17 mouse cellular contexts compared by ENCODE assay signal in the genomic region with DNA sequence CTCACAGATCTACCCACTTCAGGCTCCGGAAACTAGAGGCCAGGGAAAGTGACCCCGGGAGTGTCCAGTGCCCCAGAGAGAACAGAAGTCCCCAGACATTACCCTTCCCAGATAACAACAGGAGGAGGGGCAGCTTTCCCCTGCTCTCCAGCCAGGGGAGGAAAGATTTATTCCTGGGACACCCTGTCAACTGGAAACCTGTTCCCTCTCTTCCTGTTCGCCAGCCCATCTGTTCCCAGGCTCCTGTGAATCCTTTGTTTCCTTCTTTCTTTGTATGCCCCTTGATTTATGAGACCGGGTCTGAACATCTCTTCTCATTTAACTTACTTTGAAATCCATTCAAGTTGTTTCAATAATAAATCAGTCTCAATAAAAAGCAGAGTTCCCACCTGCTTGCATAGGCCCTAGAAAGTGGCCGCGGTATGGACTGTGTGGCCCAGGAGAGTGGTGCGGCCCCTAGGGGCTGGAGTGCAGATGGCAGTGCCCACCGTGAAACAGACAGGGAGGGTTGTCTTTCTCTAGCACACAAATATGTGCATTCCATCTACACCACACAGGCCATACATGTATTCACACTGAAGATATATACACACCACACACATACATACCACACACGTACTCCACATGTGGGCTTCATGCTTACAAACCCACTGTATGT. TPM values are rescaled to one million over a fixed set of nuclear protein-coding genes. Genes with fewer than 3 reads are reported as not detected.
A peak's percentile ranks its signal among the peaks of the same experiment; 100 is the strongest.
DNase-seq lines count a peak whose midpoint lies in the region; ATAC-seq and TF ChIP-seq lines count a peak whose summit lies in the region.
"Had no signal": no experiment of that assay in that cellular context is flagged by ENCODE, and none has a peak within 500 bp of the region (broad histone marks: within the 10 kb centered on the region; RNA-seq: fewer than 3 reads in every experiment).

No protein-coding gene starts in this region.

- no peak; the same call in 1 of the 2 replicates for TF ChIP-seq CTCF in kidney, adult 2 months (conservative IDR thresholded peaks at IDR 0.05; ENCODE audit: insufficient read depth, insufficient read length, low read depth, low read length)
- TF ChIP-seq CTCF in brain, embryonic 14.5 days (IDR thresholded peaks at IDR 0.05; ENCODE audit: borderline replicate concordance, extremely low read depth, insufficient read depth, insufficient read length): peak; percentile 42; the same call in 1 of the 2 replicates
- 0 out of 2 replicates have a peak, but pooled peaks have one; percentile 26 for TF ChIP-seq CTCF in forebrain, postnatal 0 days (IDR thresholded peaks at IDR 0.05; ENCODE audit: low read depth)

- no peak overlapping the region for H3K4me3 ChIP-seq in kidney, embryonic 15.5 days (replicated peaks)
- no peak overlapping the region for H3K4me3 ChIP-seq in kidney, adult 2 months (ENCODE audit: insufficient read depth, low read depth, low read length)
- H3K4me3 ChIP-seq in forebrain, postnatal 0 days (ENCODE audit: low read depth, low read length): no peak overlapping the region
- no peak overlapping the region for H3K4me3 ChIP-seq in limb, embryonic 10.5 days
- no peak overlapping the region for H3K4me3 ChIP-seq in liver, embryonic 12.5 days
- H3K4me3 ChIP-seq: heart, embryonic 10.5 days; limb, embryonic 15.5 days had no signal

- H3K4me2 ChIP-seq in kidney, embryonic 15.5 days: no peak overlapping the region
- H3K4me2 ChIP-seq in forebrain, postnatal 0 days (ENCODE audit: low read depth): no peak overlapping the region
- H3K4me2 ChIP-seq in liver, embryonic 12.5 days: no peak overlapping the region
- H3K4me2 ChIP-seq: limb, embryonic 15.5 days had no signal

- 28% methylated on average over 9 of the region's 9 CpGs for WGBS in kidney, embryonic 15.5 days
- WGBS in kidney, adult 2 months: 39% methylated on average over 9 of the region's 9 CpGs
- 61% methylated on average over 9 of the region's 9 CpGs for WGBS in forebrain, postnatal 0 days
- WGBS in limb, embryonic 10.5 days: 52% methylated on average over 9 of the region's 9 CpGs
- WGBS in liver, embryonic 12.5 days (ENCODE audit: insufficient replicate concordance): 65% methylated on average over 9 of the region's 9 CpGs

- peaks cover 35% of the 10 kb centered on the region for H3K27me3 ChIP-seq in kidney, embryonic 15.5 days
- H3K27me3 ChIP-seq in kidney, adult 2 months (replicated peaks; ENCODE audit: control insufficient read depth, insufficient read depth, low read length): no peaks in the 10 kb centered on the region
- H3K27me3 ChIP-seq in forebrain, postnatal 0 days (ENCODE audit: insufficient read depth, low read length): no peaks in the 10 kb centered on the region; the same call in none of the 2 replicates
- H3K27me3 ChIP-seq in limb, embryonic 10.5 days (ENCODE audit: low read depth, poor library complexity, severe bottlenecking): peaks cover 38% of the 10 kb centered on the region
- H3K27me3 ChIP-seq in liver, embryonic 12.5 days (replicated peaks): peaks cover 36% of the 10 kb centered on the region

- peak; percentile 79 for ATAC-seq in kidney, embryonic 15.5 days (replicated peaks; ENCODE audit: low FRiP score)
- no peak for ATAC-seq in forebrain, postnatal 0 days
- no peak for ATAC-seq in liver, embryonic 12.5 days

- H3K4me1 ChIP-seq in kidney, embryonic 15.5 days: peaks cover 55% of the 10 kb centered on the region
- no peaks in the 10 kb centered on the region for H3K4me1 ChIP-seq in kidney, adult 2 months (ENCODE audit: control insufficient read depth, insufficient read depth, low read length)
- 0 out of 2 replicates have a peak, but pooled peaks cover 5% of the 10 kb centered on the region for H3K4me1 ChIP-seq in forebrain, postnatal 0 days (ENCODE audit: insufficient read depth)
- H3K4me1 ChIP-seq in limb, embryonic 10.5 days: peaks cover 77% of the 10 kb centered on the region
- H3K4me1 ChIP-seq in liver, embryonic 12.5 days: no peaks in the 10 kb centered on the region

- H3K36me3 ChIP-seq in kidney, embryonic 15.5 days: no peaks in the 10 kb centered on the region
- no peaks in the 10 kb centered on the region for H3K36me3 ChIP-seq in kidney, adult 2 months (ENCODE audit: control insufficient read depth, insufficient read depth, low read length)
- no peaks in the 10 kb centered on the region for H3K36me3 ChIP-seq in forebrain, postnatal 0 days (ENCODE audit: insufficient read depth)
- H3K36me3 ChIP-seq in limb, embryonic 10.5 days: no peaks in the 10 kb centered on the region
- no peaks in the 10 kb centered on the region for H3K36me3 ChIP-seq in liver, embryonic 12.5 days
- H3K36me3 ChIP-seq: G1E; heart, embryonic 10.5 days; limb, embryonic 15.5 days had no signal

- H3K27ac ChIP-seq in kidney, embryonic 15.5 days: no peak overlapping the region
- H3K27ac ChIP-seq in kidney, adult 2 months (ENCODE audit: insufficient read depth, low read depth, low read length): no peak overlapping the region
- H3K27ac ChIP-seq in forebrain, postnatal 0 days (ENCODE audit: low read depth, low read length): no peak overlapping the region
- H3K27ac ChIP-seq in limb, embryonic 10.5 days: 0 out of 2 replicates have a peak overlapping the region, but pooled peaks have one; percentile 46
- H3K27ac ChIP-seq in liver, embryonic 12.5 days: no peak overlapping the region
- H3K27ac ChIP-seq: heart, embryonic 10.5 days; limb, embryonic 15.5 days; macrophage had no signal

- DNase-seq in kidney, adult 2 months: no peak
- no peak for DNase-seq in brain, embryonic 14.5 days (ENCODE audit: low read depth)
- DNase-seq in forebrain, postnatal 0 days: no peak
- no peak for DNase-seq in limb, embryonic 10.5 days (ENCODE audit: low spot score)
- no peak for DNase-seq in retina, postnatal 1 day
- DNase-seq in left cerebral cortex, adult 11 months (ENCODE audit: low spot score): no peak
- DNase-seq: adrenal gland, adult 8-10 months; cerebellum, adult 18-20 months; gastrocnemius, postnatal 25 days; kidney, adult 18-20 months; lung, adult 18-20 months had no signal

- no peaks in the 10 kb centered on the region for H3K9me3 ChIP-seq in kidney, embryonic 15.5 days (replicated peaks)
- no peaks in the 10 kb centered on the region for H3K9me3 ChIP-seq in forebrain, postnatal 0 days (ENCODE audit: low read length)
- no peaks in the 10 kb centered on the region for H3K9me3 ChIP-seq in limb, embryonic 10.5 days (replicated peaks)
- no peaks in the 10 kb centered on the region for H3K9me3 ChIP-seq in liver, embryonic 12.5 days (replicated peaks)
- H3K9me3 ChIP-seq: G1E; heart, embryonic 10.5 days; limb, embryonic 15.5 days had no signal

- TF ChIP-seq POLR2A in kidney, adult 2 months (IDR thresholded peaks at IDR 0.05; ENCODE audit: low read depth, low read length): no peak
- no peak for TF ChIP-seq POLR2A in brain, embryonic 14.5 days (IDR thresholded peaks at IDR 0.05; ENCODE audit: borderline replicate concordance, extremely low read depth, insufficient read depth, insufficient read length, poor library complexity, severe bottlenecking)

- no peak overlapping the region for H3K9ac ChIP-seq in kidney, embryonic 15.5 days
- H3K9ac ChIP-seq in forebrain, postnatal 0 days: no peak overlapping the region
- H3K9ac ChIP-seq in liver, embryonic 12.5 days: no peak overlapping the region
- H3K9ac ChIP-seq: limb, embryonic 15.5 days had no signal

RNA-seq across cellular contexts. Expression of a gene that starts 45.0 kb away (rescaled TPM):
- polyA plus RNA-seq in kidney, embryonic 15.5 days (2015; fragmentation: Nextera tagmentation; extraction: Ambion mirVana): 24.9 and 26.8 TPM in 2 replicates
- polyA plus RNA-seq in kidney, adult 2 months (2012; rRNA removed): 50.8 and 61.6 TPM in 2 replicates
- 15.8 and 16.7 TPM in 2 replicates for polyA plus RNA-seq in brain, embryonic 14.5 days (2012; rRNA removed)
- 13.6 and 18.7 TPM in 2 replicates for total RNA-seq in forebrain, postnatal 0 days (2014; rRNA removed)
- 11.7 and 12.2 TPM in 2 replicates for polyA plus RNA-seq in forebrain, postnatal 0 days (2015; fragmentation: Nextera tagmentation; extraction: Ambion mirVana)
- 25.9 and 26.4 TPM in 2 replicates for polyA plus RNA-seq in limb, embryonic 10.5 days (2016; fragmentation: Nextera tagmentation; extraction: Ambion mirVana)
- 18.3 and 18.4 TPM in 2 replicates for polyA plus RNA-seq in liver, embryonic 12.5 days (2016; fragmentation: Nextera tagmentation; extraction: Ambion mirVana)

RNA-seq across cellular contexts. Expression of a gene that starts 48.8 kb away (rescaled TPM):
- 19.5 and 20.0 TPM in 2 replicates for polyA plus RNA-seq in kidney, embryonic 15.5 days (2015; fragmentation: Nextera tagmentation; extraction: Ambion mirVana)
- polyA plus RNA-seq in kidney, adult 2 months (2012; rRNA removed): 39.8 and 50.1 TPM in 2 replicates
- 27.0 and 41.1 TPM in 2 replicates for polyA plus RNA-seq in brain, embryonic 14.5 days (2012; rRNA removed)
- total RNA-seq in forebrain, postnatal 0 days (2014; rRNA removed): 35.2 and 43.6 TPM in 2 replicates
- polyA plus RNA-seq in forebrain, postnatal 0 days (2015; fragmentation: Nextera tagmentation; extraction: Ambion mirVana): 27.7 and 28.0 TPM in 2 replicates
- 20.6 and 22.3 TPM in 2 replicates for polyA plus RNA-seq in limb, embryonic 10.5 days (2016; fragmentation: Nextera tagmentation; extraction: Ambion mirVana)
- polyA plus RNA-seq in liver, embryonic 12.5 days (2016; fragmentation: Nextera tagmentation; extraction: Ambion mirVana): 13.1 and 13.5 TPM in 2 replicates
